Mouse (Mus musculus) 3134 (cell line): Measurements from ENCODE around the gene Cactin.

Experiments used
- DNase-seq: peaks from one replicate; pipeline ENCODE4 v3.0.0-alpha.2; 2011; ENCODE audit warnings: low spot score; ENCODE audit not compliant: insufficient read length; ENCODE audit errors: extremely low read depth

Gene Cactin

DNA sequence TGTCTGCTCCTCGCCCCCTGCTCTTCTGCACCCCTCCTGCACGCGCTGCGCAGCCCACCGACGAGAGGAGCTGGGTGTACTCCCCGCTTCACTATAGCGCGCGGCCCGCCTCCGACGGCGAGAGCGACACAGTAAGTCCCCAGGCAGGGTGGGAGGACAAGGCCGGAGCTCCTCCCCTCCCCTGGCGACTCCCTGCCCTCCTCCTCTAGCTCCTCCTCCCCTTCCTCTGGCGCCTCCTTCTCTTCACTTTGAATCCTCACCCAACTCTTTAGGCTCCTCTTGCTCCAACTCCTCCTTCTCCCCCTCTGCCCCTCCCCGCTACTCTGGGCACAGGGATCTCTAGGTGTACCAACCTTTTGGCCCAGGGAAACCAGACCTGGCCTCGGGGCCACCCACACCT is 3.6 kb upstream of the Cactin start:
- no peak for DNase-seq

DNA sequence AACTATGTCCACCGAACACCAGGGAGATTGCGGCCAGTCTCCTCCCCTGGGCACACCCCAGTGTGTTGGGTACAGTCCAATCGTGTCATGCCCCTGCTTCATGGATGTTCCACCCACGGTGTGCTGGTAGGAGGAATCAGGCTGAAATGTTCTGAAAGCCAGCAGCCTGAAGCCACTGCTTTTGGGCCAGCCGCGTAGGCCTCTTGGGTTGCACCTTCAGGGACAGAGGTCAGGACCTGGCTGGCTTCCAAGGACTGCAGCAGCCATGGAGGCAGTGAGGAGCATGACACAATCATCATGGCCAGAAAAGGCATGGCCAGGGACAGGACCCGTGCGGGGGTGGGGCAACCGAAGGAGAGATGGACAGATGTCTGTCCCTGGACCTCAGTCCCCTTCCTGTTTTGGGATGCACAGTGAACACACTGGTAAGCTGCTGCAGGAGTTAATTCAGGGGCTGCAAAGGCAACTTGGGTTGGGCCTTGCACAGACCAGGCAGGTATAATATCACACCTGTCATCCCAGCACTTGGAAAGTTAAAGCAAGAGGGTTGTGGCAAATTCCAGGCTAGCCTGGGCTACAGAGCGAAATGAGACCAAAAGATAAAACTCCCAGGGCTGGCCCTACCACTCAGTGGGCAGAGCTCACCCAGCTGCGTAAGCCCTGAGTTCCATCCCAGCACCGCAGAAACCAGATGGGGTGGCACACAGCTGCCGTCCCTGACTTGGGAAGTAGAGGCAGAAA is 2.1 kb upstream of the Cactin start:
- no peak for DNase-seq

DNA sequence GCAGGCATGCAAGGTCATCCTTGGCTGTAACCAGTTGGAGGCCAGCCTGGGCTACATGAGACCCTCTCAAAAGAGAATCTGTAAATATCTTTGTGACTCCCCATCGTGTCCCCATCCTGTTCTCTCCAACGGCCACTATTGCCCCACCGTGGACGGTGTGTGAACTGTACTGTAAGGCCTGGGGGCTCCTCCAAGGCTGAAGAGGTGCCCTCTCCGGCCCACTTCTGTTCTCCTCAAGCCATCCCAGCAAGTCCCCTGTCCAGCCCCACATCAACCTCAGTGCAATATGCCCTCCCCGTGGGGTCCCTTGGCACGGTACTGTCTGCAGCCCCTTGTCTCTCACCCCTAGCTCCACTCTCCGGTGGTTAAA is 1.6 kb upstream of the Cactin start:
- DNase-seq = no peak

DNA sequence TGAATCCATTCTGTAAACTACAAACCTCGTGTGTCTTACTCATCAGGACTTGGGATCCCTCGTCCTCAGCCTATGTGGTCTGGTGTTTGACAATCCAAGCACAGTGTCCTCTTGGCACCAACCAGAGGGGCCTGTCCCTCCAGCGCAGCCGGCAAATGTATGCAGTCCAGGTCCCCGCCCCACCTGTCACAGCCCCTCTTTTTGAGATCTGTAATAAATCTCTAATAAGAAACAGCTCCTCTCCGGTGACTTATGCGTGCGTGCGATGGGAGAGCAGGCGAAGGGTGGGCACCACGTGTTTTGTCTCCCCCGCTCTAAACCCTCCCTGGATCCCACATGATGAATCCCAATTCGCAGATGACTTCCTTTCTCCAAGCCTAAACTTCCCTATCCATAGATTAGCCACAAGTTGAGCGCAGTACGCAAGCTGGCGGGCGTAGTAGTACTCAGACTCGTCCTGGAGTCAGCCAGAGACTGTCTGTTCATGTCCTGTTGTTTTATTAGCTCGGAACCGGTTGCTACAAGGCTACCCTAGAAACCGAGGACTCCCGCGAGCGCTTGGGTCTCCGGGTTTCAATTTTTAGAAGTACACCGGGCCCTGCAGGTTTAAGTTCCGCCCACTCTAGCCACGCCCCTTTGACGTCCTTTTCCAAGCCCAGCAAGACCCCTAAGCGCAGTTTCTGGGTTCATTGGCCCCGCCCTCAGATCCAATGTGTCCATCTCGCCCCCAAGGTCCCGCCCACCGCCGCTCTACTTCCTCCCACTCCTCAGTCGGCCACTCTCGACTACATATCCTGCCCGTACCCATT is 958 bp upstream of the Cactin start:
- DNase-seq = no peak

GRCm38 (mm10) chr10:81321436-81321835 is 533 bp downstream of the Cactin start:
- DNase-seq = no peak

DNA sequence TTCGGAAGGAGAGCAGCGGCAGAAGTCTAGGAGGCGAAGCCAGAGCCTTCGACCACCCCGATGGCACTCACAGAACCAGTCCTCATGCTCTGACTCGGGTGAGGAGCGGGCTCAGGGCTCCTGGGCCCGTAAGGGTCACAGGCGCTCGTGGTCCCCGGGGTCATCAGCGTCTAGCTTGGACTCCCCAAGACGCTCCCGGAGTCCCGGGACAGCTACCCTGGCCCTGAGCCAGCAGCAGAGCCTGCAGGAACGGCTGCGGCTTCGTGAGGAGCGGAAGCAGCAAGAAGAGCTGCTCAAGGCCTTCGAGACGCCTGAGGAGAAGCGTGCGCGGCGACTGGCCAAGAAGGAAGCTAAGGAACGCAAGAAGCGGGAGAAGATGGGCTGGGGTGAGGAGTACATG is 1.5 kb downstream of the Cactin start:
- DNase-seq = no peak

- DNase-seq = no peak
Observed at GRCm38 (mm10) chr10:81323141-81323775, 2.4 kb downstream of the Cactin start.

- no peak for DNase-seq
Observed at GRCm38 (mm10) chr10:81323791-81324530, 3.1 kb downstream of the Cactin start.

- no peak for DNase-seq
Observed at GRCm38 (mm10) chr10:81325176-81325575, 4.3 kb downstream of the Cactin start.

DNA sequence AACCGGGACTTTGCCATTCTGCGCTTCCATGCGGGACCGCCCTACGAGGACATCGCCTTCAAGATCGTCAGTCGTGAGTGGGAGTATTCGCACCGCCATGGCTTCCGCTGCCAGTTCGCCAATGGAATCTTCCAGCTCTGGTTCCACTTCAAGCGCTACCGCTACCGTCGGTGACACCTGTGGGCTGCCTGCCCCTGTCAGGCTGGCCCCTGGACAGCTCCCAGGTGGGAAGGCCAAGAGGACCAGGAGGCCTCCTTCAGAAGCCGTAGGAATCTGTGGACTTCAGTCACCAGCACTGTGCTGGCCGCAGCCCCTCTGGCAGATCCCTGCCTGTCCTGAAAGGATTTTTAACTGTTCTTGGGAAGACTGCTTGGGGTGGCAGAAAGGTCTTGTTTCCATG is 4.9 kb downstream of the Cactin start:
- DNase-seq = no peak

GRCm38 (mm10) chr10:81326858-81327257 is 6.0 kb downstream of the Cactin start:
- no peak for DNase-seq

GRCm38 (mm10) chr10:81327959-81328358 is 7.1 kb downstream of the Cactin start:
- no peak for DNase-seq

DNA sequence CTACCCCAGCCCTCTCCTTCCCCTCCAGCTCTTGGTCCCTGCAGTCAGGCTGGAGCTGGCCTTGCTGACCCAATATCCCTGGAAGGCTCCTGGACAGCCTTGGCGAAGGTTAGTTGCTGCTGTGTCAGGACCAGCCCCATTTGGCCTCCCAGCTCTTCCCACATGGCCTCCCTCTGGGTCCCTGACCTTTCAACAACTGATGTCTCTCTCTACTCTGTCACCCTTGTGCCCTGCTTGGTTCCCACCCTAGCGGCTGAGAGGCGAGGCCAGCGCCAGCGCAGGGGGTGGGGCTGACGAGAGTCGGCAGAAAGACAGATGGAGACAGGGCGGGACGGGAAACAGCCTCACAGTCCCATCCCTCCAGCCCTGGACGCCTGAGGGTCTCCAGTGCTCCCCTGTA is 7.5 kb downstream of the Cactin start, which contains the start of gene Tbxa2r:
TSS of gene Tbxa2r (plus strand) at position 346 of the 400 bp plus-strand sequence.
- DNase-seq = no peak

GRCm38 (mm10) chr10:81329194-81329975 is 8.5 kb downstream of the Cactin start:
- DNase-seq = peak; percentile 58

DNA sequence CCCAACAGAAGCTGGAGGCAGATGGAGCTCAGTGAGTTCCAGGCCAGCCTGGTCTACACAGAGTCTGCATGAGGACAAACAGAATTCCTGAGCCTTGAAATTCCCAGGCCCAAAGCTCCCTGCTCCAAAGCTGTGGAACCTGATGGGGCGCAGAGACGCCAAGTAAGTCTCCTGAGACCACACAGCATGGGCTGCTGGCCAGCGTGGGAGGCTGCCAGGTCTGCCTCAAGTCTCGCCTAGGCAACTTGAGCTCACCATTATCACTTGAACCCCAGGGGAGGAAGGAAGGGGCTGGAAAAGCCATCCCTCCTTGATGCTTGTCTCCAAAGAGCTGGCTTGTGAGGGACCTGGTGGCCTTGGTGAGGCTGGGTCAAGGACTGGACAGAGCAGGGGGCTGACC is 9.1 kb downstream of the Cactin start:
- peak; percentile 66 for DNase-seq

DNA sequence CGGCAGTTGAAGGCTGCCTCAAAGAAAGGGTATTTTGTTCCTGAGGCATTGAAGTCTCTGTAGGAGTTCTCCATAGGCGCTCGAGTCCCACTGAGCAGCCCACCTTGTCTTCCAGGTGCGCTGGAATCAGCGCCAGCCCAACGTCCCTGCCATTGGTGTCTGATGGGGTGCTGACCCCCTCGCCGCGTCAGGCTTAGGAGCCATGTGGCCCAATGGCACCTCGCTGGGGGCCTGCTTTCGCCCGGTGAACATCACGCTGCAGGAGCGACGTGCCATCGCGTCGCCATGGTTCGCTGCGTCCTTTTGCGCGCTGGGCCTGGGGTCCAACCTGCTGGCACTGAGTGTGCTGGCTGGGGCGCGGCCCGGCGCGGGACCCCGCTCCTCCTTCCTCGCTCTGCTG is 11.4 kb downstream of the Cactin start:
- DNase-seq = no peak

DNA sequence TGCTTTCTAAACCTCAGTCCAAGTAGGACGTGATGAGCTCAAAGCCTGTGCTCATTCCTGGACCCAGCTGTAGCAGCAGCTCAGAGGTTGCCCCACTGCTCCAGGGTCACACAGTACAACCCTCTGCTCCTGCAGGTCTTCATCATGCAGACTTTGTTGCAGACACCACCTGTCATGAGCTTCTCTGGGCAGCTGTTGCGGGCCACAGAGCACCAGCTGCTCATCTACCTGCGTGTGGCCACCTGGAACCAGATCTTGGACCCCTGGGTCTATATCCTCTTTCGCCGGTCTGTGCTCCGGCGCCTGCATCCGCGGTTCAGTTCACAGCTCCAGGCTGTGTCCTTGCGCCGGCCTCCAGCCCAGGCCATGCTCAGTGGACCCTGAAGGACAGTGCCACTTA is 13.4 kb downstream of the Cactin start:
- DNase-seq = no peak

- DNase-seq = no peak
Observed at GRCm38 (mm10) chr10:81335393-81336340, 14.8 kb downstream of the Cactin start.

DNA sequence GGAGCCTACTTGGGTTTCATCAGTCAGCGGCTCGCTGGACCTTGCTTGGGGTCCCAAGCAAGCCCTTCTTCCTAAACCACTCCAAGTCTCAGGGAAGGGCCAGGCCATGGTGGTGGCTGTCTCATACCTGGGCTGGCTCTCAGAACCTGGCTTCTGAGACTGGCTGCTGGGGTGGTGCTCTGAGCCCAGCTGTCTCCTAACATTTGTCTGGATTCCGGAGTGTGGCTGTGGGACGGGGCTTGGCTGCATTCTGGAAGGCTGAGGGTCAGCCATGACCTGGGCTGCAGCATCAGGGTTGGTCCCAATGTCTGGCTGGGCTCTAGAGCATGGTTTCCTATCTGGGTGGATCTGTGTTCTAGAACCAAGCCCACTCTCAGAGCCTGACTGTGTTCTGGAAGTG is 15.7 kb downstream of the Cactin start:
- no peak for DNase-seq
